Mouse (Mus musculus) neural tube, embryonic 12.5 days (tissue): ENCODE measurements around the gene Ranbp3l. TPM values are rescaled to one million over a fixed set of nuclear protein-coding genes. Genes with fewer than 3 reads are reported as not detected.

Experiments
- ATAC-seq: fragments of 200-750 bp; cut with Nextera tagmentation; 2 replicates; pipeline ENCODE4 v1.8.0; 2017; ENCODE audit warnings: low read depth, mild to moderate bottlenecking, moderate TSS enrichment, moderate library complexity; ENCODE audit not compliant: low FRiP score
- H3K27ac ChIP-seq: fragments of 300-500 bp; sonication (generic); 2 replicates; pipeline ENCODE4 v1.5.1; 2016
- H3K27me3 ChIP-seq: fragments of 300-500 bp; sonication (generic); replicated peaks from 2 replicates; pipeline ENCODE4 v1.6.1; 2016; ENCODE audit warnings: mild to moderate bottlenecking
- H3K36me3 ChIP-seq: fragments of 300-500 bp; sonication (generic); 2 replicates; pipeline ENCODE4 v1.6.1; 2016; ENCODE audit warnings: mild to moderate bottlenecking
- H3K4me1 ChIP-seq: fragments of 300-500 bp; sonication (generic); 2 replicates; pipeline ENCODE4 v1.6.1; 2016
- H3K4me2 ChIP-seq: fragments of 300-500 bp; sonication (generic); replicated peaks from 2 replicates; pipeline ENCODE4 v1.6.1; 2016; ENCODE audit warnings: mild to moderate bottlenecking
- H3K4me3 ChIP-seq: fragments of 300-500 bp; sonication (generic); 2 replicates; pipeline ENCODE4 v1.5.1; 2016
- H3K9ac ChIP-seq: fragments of 300-500 bp; sonication (generic); 2 replicates; pipeline ENCODE4 v1.6.1; 2016; ENCODE audit warnings: mild to moderate bottlenecking
- H3K9me3 ChIP-seq: fragments of 300-500 bp; sonication (generic); 2 replicates; pipeline ENCODE4 v1.6.1; 2016; ENCODE audit warnings: mild to moderate bottlenecking
- WGBS: fragments of 180-500 bp; shearing (Covaris S2); methylation state at CpG from one replicate; pipeline ENCODE4 v1.1.7; 2016; 5-methylcytosine and 5-hydroxymethylcytosine counted together
- polyA plus RNA-seq: library from polyadenylated mRNA; unstranded; fragments of >200 nt; fragmentation: Nextera tagmentation; extraction: Ambion mirVana; gene quantifications from 2 replicates; pipeline ENCODE4 v1.2.1, GENCODE M21; 2016

The Ranbp3l gene
- polyA plus RNA-seq, 1 experiment from 2014 or later = 3.6 TPM

GRCm38 (mm10) chr15:9073067-9073608, 105.4 kb downstream of the Ranbp3l start:
- Histone ChIP-seq H3K27ac (no peak overlapping the region), H3K4me3 (no peak overlapping the region), H3K27me3 (no peaks in the 10 kb centered on the region), H3K9me3 (no peaks in the 10 kb centered on the region), H3K4me1 (peaks cover 22% of the 10 kb centered on the region), H3K9ac (0 out of 2 replicates have a peak overlapping the region, but pooled peaks have one; percentile 14), H3K4me2 (peak overlapping the region; percentile 78), H3K36me3 (no peaks in the 10 kb centered on the region)
- ATAC-seq = no peak
- 62% methylated on average over 12 of the region's 12 CpGs for WGBS

GRCm38 (mm10) chr15:9073684-9074083, 105.9 kb downstream of the Ranbp3l start:
- Histone ChIP-seq H3K4me3 (no peak overlapping the region), H3K9me3 (no peaks in the 10 kb centered on the region), H3K27ac (no peak overlapping the region), H3K27me3 (no peaks in the 10 kb centered on the region), H3K4me1 (peaks cover 22% of the 10 kb centered on the region), H3K4me2 (peak overlapping the region; percentile 78), H3K9ac (no peak overlapping the region), H3K36me3 (no peaks in the 10 kb centered on the region)
- 87% methylated on average over 5 of the region's 5 CpGs for WGBS
- ATAC-seq = no peak

GRCm38 (mm10) chr15:9074139-9074538, 106.4 kb downstream of the Ranbp3l start:
- Histone ChIP-seq H3K9ac (no peak overlapping the region), H3K27ac (no peak overlapping the region), H3K36me3 (no peaks in the 10 kb centered on the region), H3K4me3 (no peak overlapping the region), H3K9me3 (no peaks in the 10 kb centered on the region), H3K4me1 (peaks cover 22% of the 10 kb centered on the region), H3K4me2 (no peak overlapping the region; the same call in 1 of the 2 replicates), H3K27me3 (no peaks in the 10 kb centered on the region)
- ATAC-seq = no peak
- 23% methylated on average over 2 of the region's 2 CpGs for whole genome bisulfite sequencing

GRCm38 (mm10) chr15:9074671-9075070, 106.9 kb downstream of the Ranbp3l start:
- Histone ChIP-seq H3K36me3 (no peaks in the 10 kb centered on the region), H3K4me3 (no peak overlapping the region), H3K9me3 (no peaks in the 10 kb centered on the region), H3K27me3 (no peaks in the 10 kb centered on the region), H3K4me2 (no peak overlapping the region), H3K4me1 (peaks cover 22% of the 10 kb centered on the region), H3K27ac (no peak overlapping the region), H3K9ac (no peak overlapping the region)
- 15% methylated on average over 4 of the region's 4 CpGs for WGBS
- ATAC-seq = no peak

- Histone ChIP-seq H3K4me2 (no peak overlapping the region), H3K4me1 (peaks cover 16% of the 10 kb centered on the region), H3K36me3 (no peaks in the 10 kb centered on the region), H3K27ac (no peak overlapping the region), H3K4me3 (no peak overlapping the region), H3K9ac (no peak overlapping the region), H3K9me3 (no peaks in the 10 kb centered on the region), H3K27me3 (no peaks in the 10 kb centered on the region)
- no peak for ATAC-seq
- WGBS = 72% methylated on average over 14 of the region's 14 CpGs
Observed at GRCm38 (mm10) chr15:9075608-9076200, 108.0 kb downstream of the Ranbp3l start.

- H3K4me2 ChIP-seq = no peak overlapping the region
- ATAC-seq = no peak
- H3K4me1 ChIP-seq = peaks cover 7% of the 10 kb centered on the region
- no peak overlapping the region for H3K4me3 ChIP-seq
- H3K9ac ChIP-seq = 0 out of 2 replicates have a peak overlapping the region, but pooled peaks have one; percentile 22
- WGBS = 87% methylated on average over 12 of the region's 12 CpGs
- no peaks in the 10 kb centered on the region for H3K27me3 ChIP-seq
- H3K36me3 ChIP-seq = no peaks in the 10 kb centered on the region
- no peaks in the 10 kb centered on the region for H3K9me3 ChIP-seq
- H3K27ac ChIP-seq = no peak overlapping the region
Observed at GRCm38 (mm10) chr15:9078481-9079300, 110.9 kb downstream of the Ranbp3l start.

GRCm38 (mm10) chr15:9079626-9080025, 111.9 kb downstream of the Ranbp3l start:
- Histone ChIP-seq H3K4me2 (no peak overlapping the region), H3K9ac (no peak overlapping the region), H3K4me3 (no peak overlapping the region), H3K27me3 (no peaks in the 10 kb centered on the region), H3K9me3 (no peaks in the 10 kb centered on the region), H3K4me1 (peaks cover 2% of the 10 kb centered on the region), H3K36me3 (no peaks in the 10 kb centered on the region), H3K27ac (no peak overlapping the region)
- 66% methylated on average over 5 of the region's 5 CpGs for WGBS
- ATAC-seq = no peak

GRCm38 (mm10) chr15:9080206-9080605, 112.5 kb downstream of the Ranbp3l start:
- H3K4me2 ChIP-seq = no peak overlapping the region
- H3K27me3 ChIP-seq = no peaks in the 10 kb centered on the region
- no peaks in the 10 kb centered on the region for H3K36me3 ChIP-seq
- no peak for ATAC-seq
- no peak overlapping the region for H3K27ac ChIP-seq
- H3K4me1 ChIP-seq = no peaks in the 10 kb centered on the region
- H3K9me3 ChIP-seq = no peaks in the 10 kb centered on the region
- H3K4me3 ChIP-seq = no peak overlapping the region
- WGBS = 77% methylated on average over 4 of the region's 4 CpGs
- no peak overlapping the region for H3K9ac ChIP-seq

- Histone ChIP-seq H3K4me2 (no peak overlapping the region), H3K27ac (no peak overlapping the region), H3K9me3 (no peaks in the 10 kb centered on the region), H3K4me1 (no peaks in the 10 kb centered on the region), H3K27me3 (no peaks in the 10 kb centered on the region), H3K9ac (no peak overlapping the region), H3K4me3 (no peak overlapping the region), H3K36me3 (no peaks in the 10 kb centered on the region)
- WGBS = 90% methylated on average over 3 of the region's 3 CpGs
- peak; percentile 33; the same call in 1 of the 2 replicates for ATAC-seq
Observed at GRCm38 (mm10) chr15:9081294-9081693, 113.5 kb downstream of the Ranbp3l start.

- WGBS = 90% methylated on average over 9 of the region's 9 CpGs
- no peak for ATAC-seq
Observed at GRCm38 (mm10) chr15:9082753-9083152, 115.0 kb downstream of the Ranbp3l start.

GRCm38 (mm10) chr15:9086813-9087212, 119.1 kb downstream of the Ranbp3l start:
- Histone ChIP-seq H3K4me1 (no peaks in the 10 kb centered on the region), H3K4me2 (no peak overlapping the region), H3K4me3 (no peak overlapping the region), H3K9me3 (no peaks in the 10 kb centered on the region), H3K9ac (no peak overlapping the region), H3K36me3 (peaks cover 12% of the 10 kb centered on the region), H3K27ac (no peak overlapping the region), H3K27me3 (no peaks in the 10 kb centered on the region)
- WGBS = 75% methylated on average over 11 of the region's 11 CpGs
- no peak for ATAC-seq

More at GRCm38 (mm10) chr15:9082753-9083152, 115.0 kb downstream of the Ranbp3l start:
- H3K9me3 ChIP-seq = no peaks in the 10 kb centered on the region
- peaks cover 8% of the 10 kb centered on the region for H3K36me3 ChIP-seq
- no peak overlapping the region for H3K27ac ChIP-seq
- no peaks in the 10 kb centered on the region for H3K4me1 ChIP-seq
- no peaks in the 10 kb centered on the region for H3K27me3 ChIP-seq
- no peak overlapping the region for H3K4me2 ChIP-seq
- no peak overlapping the region for H3K9ac ChIP-seq
- H3K4me3 ChIP-seq = no peak overlapping the region

GRCm38 (mm10) chr15:9087421-9087820, 119.7 kb downstream of the Ranbp3l start:
- H3K4me3 ChIP-seq = no peak overlapping the region

More at GRCm38 (mm10) chr15:9087421-9087820, 119.7 kb downstream of the Ranbp3l start:
- no peak overlapping the region for H3K9ac ChIP-seq
- H3K4me2 ChIP-seq = no peak overlapping the region
- WGBS = 85% methylated on average over 5 of the region's 5 CpGs
- peaks cover 12% of the 10 kb centered on the region for H3K36me3 ChIP-seq
- ATAC-seq = no peak
- H3K9me3 ChIP-seq = no peaks in the 10 kb centered on the region
- H3K27me3 ChIP-seq = no peaks in the 10 kb centered on the region
- H3K4me1 ChIP-seq = no peaks in the 10 kb centered on the region
- no peak overlapping the region for H3K27ac ChIP-seq
